In the genomic region with DNA sequence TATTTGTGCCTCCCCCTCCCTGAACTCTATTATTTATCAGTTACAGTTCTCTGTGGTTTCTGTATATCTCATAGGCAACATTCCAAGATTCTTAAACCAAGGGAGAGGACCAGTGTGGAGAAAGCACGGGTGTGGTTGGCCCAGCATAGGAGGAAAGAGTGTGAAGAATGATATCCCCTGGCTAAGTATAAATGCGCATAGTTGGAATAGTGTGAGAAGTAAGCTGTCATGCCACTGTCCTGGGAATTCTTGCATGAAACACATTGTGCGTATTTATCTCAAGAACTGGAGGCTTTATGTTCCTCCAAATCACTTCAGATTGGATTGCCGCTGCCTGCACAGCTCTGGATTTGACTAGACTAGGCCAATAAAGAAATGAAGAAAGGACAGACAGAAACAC, we compare ENCODE assay signal across 30 mouse cellular contexts.
DNase-seq lines count a peak whose midpoint lies in the region; ATAC-seq and TF ChIP-seq lines count a peak whose summit lies in the region.
"Had no signal": no experiment of that assay in that cellular context is flagged by ENCODE, and none has a peak within 500 bp of the region (broad histone marks: within the 10 kb centered on the region; RNA-seq: fewer than 3 reads in every experiment).

No protein-coding gene starts in this region.

- no peak for TF ChIP-seq CTCF in lung, embryonic 14.5 days (IDR thresholded peaks at IDR 0.05; ENCODE audit: low read depth)
- no peak for TF ChIP-seq CTCF in lung, adult 2 months (IDR thresholded peaks at IDR 0.05; ENCODE audit: insufficient read depth, low read length)
- no peak for TF ChIP-seq CTCF in bone marrow macrophage, adult 2 months (IDR thresholded peaks at IDR 0.05; ENCODE audit: low read depth, low read length)

- no peak overlapping the region for H3K4me3 ChIP-seq in heart, embryonic 12.5 days
- no peak overlapping the region for H3K4me3 ChIP-seq in heart, embryonic 10.5 days
- no peak overlapping the region for H3K4me3 ChIP-seq in lung, embryonic 14.5 days (ENCODE audit: low read depth, low read length)
- no peak overlapping the region for H3K4me3 ChIP-seq in lung, adult 2 months (replicated peaks; ENCODE audit: extremely low read depth, low read depth, low read length)
- no peak overlapping the region for H3K4me3 ChIP-seq in bone marrow macrophage, adult 2 months (ENCODE audit: insufficient read depth, low read length)
- H3K4me3 ChIP-seq in liver, embryonic 11.5 days (ENCODE audit: low read depth, low read length) = no peak overlapping the region
- H3K4me3 ChIP-seq: forebrain, embryonic 10.5 days; gastrocnemius, adult 2 months; hindbrain, embryonic 12.5 days; intestine, embryonic 15.5 days; layer of hippocampus, adult 2 months; left cerebral cortex, adult 2 months; limb, embryonic 12.5 days; neural tube, embryonic 12.5 days had no signal

- H3K27me3 ChIP-seq in heart, embryonic 12.5 days (replicated peaks) = no peaks in the 10 kb centered on the region
- H3K27me3 ChIP-seq in heart, embryonic 10.5 days (ENCODE audit: insufficient read depth, poor library complexity, severe bottlenecking) = no peaks in the 10 kb centered on the region
- no peaks in the 10 kb centered on the region for H3K27me3 ChIP-seq in lung, embryonic 14.5 days (ENCODE audit: insufficient read depth, low read length)
- H3K27me3 ChIP-seq in liver, embryonic 11.5 days (replicated peaks; ENCODE audit: control insufficient read depth, insufficient read depth, low read length) = no peaks in the 10 kb centered on the region
- H3K27me3 ChIP-seq: hindbrain, embryonic 12.5 days; intestine, embryonic 15.5 days; limb, embryonic 12.5 days; neural tube, embryonic 12.5 days had no signal

- 0 out of 2 replicates have a peak overlapping the region, but pooled peaks have one; percentile 40 for H3K27ac ChIP-seq in heart, embryonic 12.5 days (ENCODE audit: poor library complexity, severe bottlenecking)
- H3K27ac ChIP-seq in heart, embryonic 10.5 days = no peak overlapping the region
- peak overlapping the region; percentile 55; the same call in 1 of the 2 replicates for H3K27ac ChIP-seq in lung, embryonic 14.5 days (ENCODE audit: low read depth)
- peak overlapping the region; percentile 31 for H3K27ac ChIP-seq in bone marrow macrophage, adult 2 months (ENCODE audit: insufficient read depth, low read depth, low read length)
- no peak overlapping the region for H3K27ac ChIP-seq in liver, embryonic 11.5 days (ENCODE audit: low read depth, low read length)
- H3K27ac ChIP-seq: forebrain, embryonic 10.5 days; gastrocnemius, adult 2 months; hindbrain, embryonic 12.5 days; hindbrain, postnatal 0 days; intestine, embryonic 15.5 days; layer of hippocampus, adult 2 months; left cerebral cortex, adult 2 months; limb, embryonic 12.5 days; neural tube, embryonic 12.5 days had no signal

- no peak overlapping the region for H3K9ac ChIP-seq in heart, embryonic 12.5 days
- H3K9ac ChIP-seq in lung, embryonic 14.5 days = no peak overlapping the region
- no peak overlapping the region for H3K9ac ChIP-seq in liver, embryonic 11.5 days (ENCODE audit: low read depth, low read length)
- H3K9ac ChIP-seq: hindbrain, embryonic 12.5 days; intestine, embryonic 15.5 days; limb, embryonic 12.5 days; neural tube, embryonic 12.5 days had no signal

- no peak for TF ChIP-seq POLR2A in lung, adult 2 months (IDR thresholded peaks at IDR 0.05; ENCODE audit: borderline replicate concordance, extremely low read depth, low read depth, low read length)
- TF ChIP-seq POLR2A in bone marrow macrophage, adult 2 months (IDR thresholded peaks at IDR 0.05; ENCODE audit: borderline replicate concordance, low read depth, low read length) = no peak

- 41% methylated on average over 4 of the region's 4 CpGs for WGBS in heart, embryonic 12.5 days
- WGBS in heart, embryonic 10.5 days = 66% methylated on average over 4 of the region's 4 CpGs
- WGBS in lung, embryonic 14.5 days = 45% methylated on average over 4 of the region's 4 CpGs
- WGBS in lung, adult 2 months = 66% methylated on average over 4 of the region's 4 CpGs
- WGBS in liver, embryonic 11.5 days = 84% methylated on average over 4 of the region's 4 CpGs

- H3K36me3 ChIP-seq in heart, embryonic 12.5 days = no peaks in the 10 kb centered on the region
- H3K36me3 ChIP-seq in heart, embryonic 10.5 days = no peaks in the 10 kb centered on the region
- H3K36me3 ChIP-seq in lung, embryonic 14.5 days (ENCODE audit: insufficient read depth) = no peaks in the 10 kb centered on the region
- no peaks in the 10 kb centered on the region for H3K36me3 ChIP-seq in liver, embryonic 11.5 days (ENCODE audit: control insufficient read depth, insufficient read depth, low read length)
- H3K36me3 ChIP-seq: forebrain, embryonic 10.5 days; hindbrain, embryonic 12.5 days; intestine, embryonic 15.5 days; limb, embryonic 12.5 days; neural tube, embryonic 12.5 days had no signal

- no peak for DNase-seq in heart, embryonic 10.5 days (ENCODE audit: low spot score)
- peak; percentile 63 for DNase-seq in lung, embryonic 14.5 days
- no peak for DNase-seq in lung, adult 2 months
- DNase-seq in 3T3-L1 (ENCODE audit: low read depth, low spot score) = peak; percentile 60
- no peak for DNase-seq in liver, embryonic 11.5 days (ENCODE audit: low spot score)
- DNase-seq: adrenal gland, adult 2 months; B cell, adult 2 months; cerebellum, adult 8-10 months; cerebellum, postnatal 25 days; gastrocnemius, adult 2 months; gastrocnemius, postnatal 36 days; kidney, adult 2 months; kidney, postnatal 36 days; right cerebral cortex, adult 18-20 months; spleen, adult 18-20 months; thymus, postnatal 25 days had no signal

- no peak overlapping the region for H3K4me2 ChIP-seq in heart, embryonic 12.5 days
- no peak overlapping the region for H3K4me2 ChIP-seq in lung, embryonic 14.5 days
- H3K4me2 ChIP-seq in liver, embryonic 11.5 days = no peak overlapping the region
- H3K4me2 ChIP-seq: hindbrain, embryonic 12.5 days; intestine, embryonic 15.5 days; limb, embryonic 12.5 days; midbrain, embryonic 11.5 days; neural tube, embryonic 12.5 days had no signal

- no peaks in the 10 kb centered on the region for H3K9me3 ChIP-seq in heart, embryonic 12.5 days (replicated peaks)
- no peaks in the 10 kb centered on the region for H3K9me3 ChIP-seq in heart, embryonic 10.5 days
- H3K9me3 ChIP-seq in lung, embryonic 14.5 days (ENCODE audit: low read depth, low read length) = no peaks in the 10 kb centered on the region
- H3K9me3 ChIP-seq in liver, embryonic 11.5 days (ENCODE audit: control insufficient read depth, low read length) = no peaks in the 10 kb centered on the region
- H3K9me3 ChIP-seq: forebrain, embryonic 10.5 days; hindbrain, embryonic 12.5 days; intestine, embryonic 15.5 days; neural tube, embryonic 12.5 days had no signal

- H3K4me1 ChIP-seq in heart, embryonic 12.5 days (replicated peaks) = peaks cover 9% of the 10 kb centered on the region
- no peaks in the 10 kb centered on the region for H3K4me1 ChIP-seq in heart, embryonic 10.5 days
- no peaks in the 10 kb centered on the region for H3K4me1 ChIP-seq in lung, embryonic 14.5 days (ENCODE audit: insufficient read depth)
- H3K4me1 ChIP-seq in lung, adult 2 months (ENCODE audit: control insufficient read depth, insufficient read depth, low read length) = peaks cover 2% of the 10 kb centered on the region
- H3K4me1 ChIP-seq in bone marrow macrophage, adult 2 months (ENCODE audit: control insufficient read depth, insufficient read depth, low read length) = peaks cover 10% of the 10 kb centered on the region
- H3K4me1 ChIP-seq in liver, embryonic 11.5 days (replicated peaks; ENCODE audit: control insufficient read depth, insufficient read depth, low read length) = no peaks in the 10 kb centered on the region
- H3K4me1 ChIP-seq: forebrain, embryonic 10.5 days; hindbrain, embryonic 12.5 days; intestine, embryonic 15.5 days; limb, embryonic 12.5 days; neural tube, embryonic 12.5 days had no signal

- 0 out of 2 replicates have a peak, but pooled peaks have one; percentile 45 for ATAC-seq in heart, embryonic 12.5 days (ENCODE audit: insufficient number of reproducible peaks, low FRiP score)
- peak; percentile 94 for ATAC-seq in lung, embryonic 14.5 days (ENCODE audit: insufficient read depth)
- ATAC-seq in liver, embryonic 11.5 days (replicated peaks; ENCODE audit: low FRiP score) = no peak
- ATAC-seq: activated CD4-positive, CD25-positive, alpha-beta regulatory T cell, adult 4 months; forebrain, embryonic 16.5 days; hindbrain, postnatal 0 days; intestine, embryonic 15.5 days; midbrain, embryonic 16.5 days had no signal

Comparison
In these comparisons a context has a peak if more than half of its experiments do, and no peak if none do; other contexts are left out.
1. H3K27ac ChIP-seq: peak in heart, embryonic 12.5 days (single experiment), lung, embryonic 14.5 days (single experiment) and bone marrow macrophage, adult 2 months (single experiment); none in heart, embryonic 10.5 days (single experiment) and liver, embryonic 11.5 days (single experiment).
2. DNase-seq: peak in lung, embryonic 14.5 days (single experiment) and 3T3-L1 (single experiment); none in heart, embryonic 10.5 days (single experiment), lung, adult 2 months (single experiment) and liver, embryonic 11.5 days (single experiment).